In genomic region chr10:62980039-62980954, GRCm38 (mm10) we compare ENCODE assay signal across 8 mouse cellular contexts. TPM values are rescaled to one million over a fixed set of nuclear protein-coding genes. Genes with fewer than 3 reads are reported as not detected.
DNase-seq lines count a peak whose midpoint lies in the region; ATAC-seq lines count a peak whose summit lies in the region.

Gene Rufy2 (plus strand): TSS chr10:62980223.

- DNase-seq in adrenal gland, adult 18-20 months (ENCODE audit: low spot score in 2 of 2), result peak; percentile 82 to 89
- peak; percentile 86 for DNase-seq in embryo, embryonic 10.5 days (ENCODE audit: low spot score)
- DNase-seq in gastrocnemius, postnatal 14 days, result peak; percentile 86
- DNase-seq in left cerebral cortex, postnatal 10 days (ENCODE audit: extremely low spot score in 1 of 2, low spot score in 2 of 2), result peak; percentile 89 to 94
- peak; percentile 93 to 94 for DNase-seq in right cerebral cortex, postnatal 10 days (ENCODE audit: low spot score in 2 of 2)
- DNase-seq in urinary bladder, postnatal 14 days (ENCODE audit: low spot score), result peak; percentile 82

- peak; percentile 80 for ATAC-seq in inflammation-experienced regulatory T-cells, adult 6 months
- ATAC-seq in megakaryocyte progenitor cell, adult 5-6 weeks (replicated peaks; ENCODE audit: poor library complexity), result peak; percentile 76

- intact Hi-C loops in gastrocnemius, postnatal 14 days (cut with DNase I; ENCODE audit: low total_unique reads), result no loop called here
- intact Hi-C loops in left cerebral cortex, postnatal 10 days (cut with DNase I), result loop anchor here (1.0 kb wide), 1 partner anchor 44 kb away; the partner anchor contains the start of genes Hnrnph3 and Pbld2

RNA-seq across cellular contexts. Expression of gene Rufy2, which starts in this region (rescaled TPM):
- total RNA-seq in adrenal gland, adult 18-20 months (2021), result 10 to 100 TPM in 1 of 2 experiments, 1 to 10 TPM in 1; 9.5 to 10.0 TPM
- 1 to 10 TPM; 7.4 to 8.4 TPM for total RNA-seq in gastrocnemius, postnatal 14 days (2021)
- polyA plus RNA-seq in inflammation-experienced regulatory T-cells, adult 6 months (2017; shearing (Covaris generic)), result 10 to 100 TPM; 25.8 to 61.7 (median 43.9) TPM
- total RNA-seq in left cerebral cortex, postnatal 10 days (2021), result 10 to 100 TPM; 84.3 to 91.7 TPM
- 5.1 and 5.6 TPM in 2 replicates for total RNA-seq in megakaryocyte progenitor cell, adult 5-6 weeks (2015)
- total RNA-seq in megakaryocyte progenitor cell, adult 5-6 weeks (2017), result 6.0 and 6.5 TPM in 2 replicates

Comparison
In these comparisons a context has a peak if more than half of its experiments do, and no peak if none do; other contexts are left out.
1. Peak in every context shown above with its lines: DNase-seq and ATAC-seq.
2. RNA of gene Rufy2 (total RNA-seq): 84.3 to 91.7 TPM in left cerebral cortex, postnatal 10 days; 9.5 to 10.0 TPM in adrenal gland, adult 18-20 months, 7.4 to 8.4 TPM in gastrocnemius, postnatal 14 days and 5.1 to 6.5 TPM in megakaryocyte progenitor cell, adult 5-6 weeks; every median in the first group is over 4 times any median in the second.